Mouse (Mus musculus) midbrain, embryonic 11.5 days (tissue): ENCODE measurements at regions not wholly inside any gene's neighbourhood (a gene's known extent, or its start where the extent isn't known, plus 50 kb on each side); places are given as distances from the start of the nearest gene placed in this dataset.

Source experiments
- ATAC-seq: fragments of 200-750 bp; cut with Nextera tagmentation; 2 replicates; pipeline ENCODE4 v1.8.0; 2017; ENCODE audit warnings: moderate TSS enrichment, moderate library complexity; ENCODE audit not compliant: low FRiP score
- DNase-seq: peaks from one replicate; pipeline ENCODE4 v3.0.0; 2015; ENCODE audit warnings: low spot score; ENCODE audit errors: missing footprints
- H3K27ac ChIP-seq: fragments of 300-500 bp; sonication (generic); 2 replicates; pipeline ENCODE4 v1.5.1; 2014; ENCODE audit warnings: low read depth, low read length
- H3K27me3 ChIP-seq: fragments of 300-500 bp; sonication (generic); 2 replicates; pipeline ENCODE4 v1.6.1; 2014; ENCODE audit warnings: mild to moderate bottlenecking, low read length, moderate library complexity, mixed read lengths; ENCODE audit not compliant: control insufficient read depth, insufficient read depth
- H3K36me3 ChIP-seq: fragments of 300-500 bp; sonication (generic); 2 replicates; pipeline ENCODE4 v1.6.1; 2014; ENCODE audit warnings: mild to moderate bottlenecking, low read length, moderate library complexity, mixed read lengths; ENCODE audit not compliant: control insufficient read depth, insufficient read depth
- H3K4me1 ChIP-seq: fragments of 300-500 bp; sonication (generic); 2 replicates; pipeline ENCODE4 v1.6.1; 2014; ENCODE audit warnings: low read length; ENCODE audit not compliant: control insufficient read depth, insufficient read depth
- H3K4me2 ChIP-seq: fragments of 300-500 bp; sonication (generic); 2 replicates; pipeline ENCODE4 v1.6.1; 2014; ENCODE audit warnings: mild to moderate bottlenecking, moderate library complexity
- H3K4me3 ChIP-seq: fragments of 300-500 bp; sonication (generic); 2 replicates; pipeline ENCODE4 v1.5.1; 2014; ENCODE audit warnings: low read depth, low read length
- H3K9ac ChIP-seq: fragments of 300-500 bp; sonication (generic); 2 replicates; pipeline ENCODE4 v1.6.1; 2014; ENCODE audit warnings: low read length
- H3K9me3 ChIP-seq: fragments of 300-500 bp; sonication (generic); 2 replicates; pipeline ENCODE4 v1.6.1; 2016; ENCODE audit warnings: low read length; ENCODE audit not compliant: control insufficient read depth
- WGBS: fragments of 180-500 bp; shearing (Covaris S2); extraction: QIAGEN DNeasy Blood & Tissue Kit; methylation state at CpG from one replicate; pipeline ENCODE4 v1.1.7; 2014; 5-methylcytosine and 5-hydroxymethylcytosine counted together

DNA sequence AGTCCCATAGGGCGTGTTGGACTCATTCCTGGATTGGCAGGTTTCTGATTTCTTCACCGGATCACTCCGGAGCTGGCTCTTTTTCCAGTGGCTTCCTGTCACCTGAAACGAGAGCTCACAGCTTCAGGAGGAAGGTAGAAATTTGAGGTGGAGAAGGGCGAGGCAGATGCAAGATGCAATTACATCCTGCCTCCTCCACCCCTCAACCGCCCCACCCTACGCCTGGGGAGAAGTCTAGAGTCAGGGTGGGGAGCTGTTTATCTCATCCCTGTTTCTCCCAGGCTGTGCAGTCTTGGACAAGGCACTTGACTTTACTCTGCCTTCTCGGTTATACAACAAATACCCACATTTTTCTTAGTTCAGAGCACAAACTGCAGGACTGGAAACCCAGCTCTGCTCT, 302.8 kb upstream of the Klf3 start:
- WGBS, result 88% methylated on average over 8 of the region's 8 CpGs
- peaks cover 9% of the 10 kb centered on the region; the same call in 1 of the 2 replicates for H3K4me1 ChIP-seq
- H3K9me3 ChIP-seq, result no peaks in the 10 kb centered on the region
- no peaks in the 10 kb centered on the region for H3K36me3 ChIP-seq
- H3K9ac ChIP-seq, result no peak overlapping the region
- no peak overlapping the region for H3K4me2 ChIP-seq
- H3K4me3 ChIP-seq, result no peak overlapping the region
- H3K27me3 ChIP-seq, result no peaks in the 10 kb centered on the region
- no peak for DNase-seq
- no peak for ATAC-seq
- H3K27ac ChIP-seq, result no peak overlapping the region

DNA sequence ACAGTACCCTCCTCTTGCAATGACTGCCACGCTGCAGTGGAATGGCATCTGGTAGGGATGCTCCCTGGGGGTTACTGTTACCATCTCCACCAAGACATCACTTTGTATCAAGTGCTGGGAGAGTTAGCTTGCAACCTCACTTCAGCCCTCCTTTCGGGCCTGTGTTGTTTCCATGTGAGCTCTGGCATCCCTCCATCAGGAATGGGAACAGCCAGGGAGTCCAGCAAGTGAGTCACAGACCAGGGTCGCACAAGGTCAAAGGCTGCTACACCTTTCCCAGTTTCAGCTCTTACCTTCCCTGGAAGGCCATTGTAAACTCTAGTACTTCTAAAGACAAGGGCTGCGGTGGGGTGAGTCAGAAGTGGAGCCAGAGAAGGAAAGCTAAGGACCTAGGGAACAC, 302.3 kb upstream of the Klf3 start:
- Histone ChIP-seq H3K4me1 (peaks cover 12% of the 10 kb centered on the region; the same call in 1 of the 2 replicates), H3K36me3 (no peaks in the 10 kb centered on the region), H3K4me3 (no peak overlapping the region), H3K9ac (no peak overlapping the region), H3K27ac (no peak overlapping the region), H3K9me3 (no peaks in the 10 kb centered on the region), H3K27me3 (no peaks in the 10 kb centered on the region), H3K4me2 (no peak overlapping the region)
- 90% methylated on average over 4 of the region's 4 CpGs for WGBS
- no peak for DNase-seq
- ATAC-seq, result no peak

DNA sequence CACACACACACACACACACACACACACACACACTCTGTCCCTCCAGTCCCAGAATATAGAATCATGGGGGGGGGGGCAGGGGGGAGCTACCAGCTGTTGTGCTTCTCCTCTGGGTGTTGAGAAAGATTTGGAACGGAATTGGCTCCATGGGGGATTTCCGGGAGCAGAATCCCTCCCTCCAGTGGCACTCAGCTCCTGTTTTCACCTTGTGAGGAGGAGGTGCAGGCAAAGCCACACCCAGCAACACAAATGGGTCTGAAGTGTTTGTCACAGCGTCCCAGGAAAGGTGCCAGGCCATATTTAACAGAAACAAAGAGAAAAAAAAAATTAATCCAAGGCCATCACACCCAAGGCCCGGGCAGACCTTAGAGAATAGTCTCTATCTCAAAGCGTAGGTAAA, 301.4 kb upstream of the Klf3 start:
- 81% methylated on average over 5 of the region's 5 CpGs for WGBS
- H3K9me3 ChIP-seq, result no peaks in the 10 kb centered on the region
- H3K27me3 ChIP-seq, result no peaks in the 10 kb centered on the region
- no peak overlapping the region for H3K4me3 ChIP-seq
- ATAC-seq, result no peak
- H3K4me2 ChIP-seq, result no peak overlapping the region
- no peak overlapping the region for H3K27ac ChIP-seq
- H3K4me1 ChIP-seq, result peaks cover 13% of the 10 kb centered on the region; the same call in 1 of the 2 replicates
- DNase-seq, result no peak
- H3K36me3 ChIP-seq, result no peaks in the 10 kb centered on the region
- no peak overlapping the region for H3K9ac ChIP-seq

DNA sequence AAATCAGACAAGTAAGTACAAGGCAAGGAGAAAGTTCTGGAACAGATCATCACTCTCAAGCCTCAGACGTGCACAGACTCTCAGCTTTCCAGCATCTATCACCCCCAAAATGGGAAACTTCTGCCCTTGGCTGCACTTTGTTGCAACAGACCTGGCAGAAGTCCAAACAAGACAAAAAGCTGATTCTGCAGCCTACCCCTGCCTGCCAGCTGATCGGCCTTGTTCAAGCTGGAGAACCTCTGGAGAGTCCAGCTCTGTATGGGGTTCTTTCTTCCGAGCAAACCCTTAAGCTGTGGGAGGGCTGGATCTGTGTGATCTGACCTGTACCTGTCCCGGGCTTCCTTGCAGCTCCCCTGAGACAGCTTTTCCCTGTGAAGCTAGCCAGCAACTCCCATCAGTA, 299.7 kb upstream of the Klf3 start:
- H3K9me3 ChIP-seq, result no peaks in the 10 kb centered on the region
- WGBS, result 60% methylated on average over 4 of the region's 4 CpGs
- ATAC-seq (no peak), DNase-seq (no peak)
- no peak overlapping the region for H3K4me3 ChIP-seq
- no peak overlapping the region for H3K9ac ChIP-seq
- H3K36me3 ChIP-seq, result no peaks in the 10 kb centered on the region
- peaks cover 13% of the 10 kb centered on the region; the same call in 1 of the 2 replicates for H3K4me1 ChIP-seq
- H3K27ac ChIP-seq, result no peak overlapping the region
- H3K4me2 ChIP-seq, result no peak overlapping the region
- no peaks in the 10 kb centered on the region for H3K27me3 ChIP-seq

DNA sequence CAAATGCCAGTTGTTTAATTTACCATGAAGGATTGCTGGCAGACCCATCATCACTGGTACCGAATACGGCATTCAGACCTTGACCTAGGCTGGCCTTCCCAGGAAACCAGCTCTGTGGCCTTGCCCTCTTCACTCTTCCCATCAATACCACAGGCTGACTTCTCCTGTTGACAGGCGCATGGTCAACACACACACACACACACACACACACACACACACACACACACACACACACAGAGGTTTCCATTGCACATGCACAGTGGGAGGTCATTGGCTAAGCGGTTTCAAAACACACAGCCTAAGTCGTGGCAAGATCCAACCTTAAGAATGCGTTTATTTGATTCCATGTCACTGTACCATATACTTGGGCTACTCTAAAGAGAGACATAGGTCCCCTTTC, 298.7 kb upstream of the Klf3 start:
- peak; percentile 23; the same call in 1 of the 2 replicates for ATAC-seq
- H3K27ac ChIP-seq, result no peak overlapping the region

DNA sequence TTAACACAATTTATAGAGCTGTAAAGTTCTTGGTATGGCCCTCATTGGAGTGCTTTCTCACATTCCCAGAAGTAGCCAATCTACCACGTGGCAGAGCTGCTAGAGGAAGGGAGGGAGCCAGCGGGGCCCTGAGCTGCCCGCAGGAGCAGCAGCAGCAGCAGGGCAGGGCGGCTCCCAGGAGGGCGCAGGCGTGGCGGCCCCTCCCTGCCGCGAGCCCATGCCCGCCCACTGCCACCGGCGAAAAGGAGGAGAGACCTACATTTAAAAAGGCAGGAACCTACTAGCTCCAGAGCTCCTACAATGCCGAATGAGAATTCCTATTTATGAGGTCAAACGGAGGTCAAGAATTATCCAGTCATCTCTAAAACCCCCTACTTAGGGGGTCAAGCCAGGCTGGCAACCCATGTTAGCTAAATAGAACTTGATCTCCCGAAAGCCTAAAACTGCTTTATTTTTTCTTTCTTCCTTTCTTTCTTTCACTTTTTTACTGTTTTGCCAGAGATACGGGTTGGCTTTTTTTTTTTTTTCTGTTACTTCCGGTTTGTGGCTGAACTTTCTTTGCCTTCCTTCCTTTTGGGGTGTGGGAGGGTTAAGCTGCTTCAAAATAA, 297.9 kb upstream of the Klf3 start:
- Histone ChIP-seq H3K9me3 (no peaks in the 10 kb centered on the region), H3K27me3 (no peaks in the 10 kb centered on the region), H3K27ac (peak overlapping the region; percentile 48), H3K4me3 (peak overlapping the region; percentile 23; the same call in 1 of the 2 replicates), H3K4me1 (peaks cover 13% of the 10 kb centered on the region; the same call in 1 of the 2 replicates), H3K4me2 (peak overlapping the region; percentile 56), H3K36me3 (no peaks in the 10 kb centered on the region), H3K9ac (peak overlapping the region; percentile 53)
- under 1% methylated on average over 16 of the region's 17 CpGs for WGBS
- DNase-seq (peak; percentile 94), ATAC-seq (peak; percentile 83)

More for the DNA sequence above, 298.7 kb upstream of the Klf3 start:
- H3K4me3 ChIP-seq, result no peak overlapping the region
- DNase-seq, result no peak
- no peaks in the 10 kb centered on the region for H3K36me3 ChIP-seq
- 38% methylated on average over 6 of the region's 6 CpGs for WGBS
- H3K27me3 ChIP-seq, result no peaks in the 10 kb centered on the region
- peaks cover 13% of the 10 kb centered on the region; the same call in 1 of the 2 replicates for H3K4me1 ChIP-seq
- H3K4me2 ChIP-seq, result no peak overlapping the region
- H3K9me3 ChIP-seq, result no peaks in the 10 kb centered on the region
- H3K9ac ChIP-seq, result no peak overlapping the region

DNA sequence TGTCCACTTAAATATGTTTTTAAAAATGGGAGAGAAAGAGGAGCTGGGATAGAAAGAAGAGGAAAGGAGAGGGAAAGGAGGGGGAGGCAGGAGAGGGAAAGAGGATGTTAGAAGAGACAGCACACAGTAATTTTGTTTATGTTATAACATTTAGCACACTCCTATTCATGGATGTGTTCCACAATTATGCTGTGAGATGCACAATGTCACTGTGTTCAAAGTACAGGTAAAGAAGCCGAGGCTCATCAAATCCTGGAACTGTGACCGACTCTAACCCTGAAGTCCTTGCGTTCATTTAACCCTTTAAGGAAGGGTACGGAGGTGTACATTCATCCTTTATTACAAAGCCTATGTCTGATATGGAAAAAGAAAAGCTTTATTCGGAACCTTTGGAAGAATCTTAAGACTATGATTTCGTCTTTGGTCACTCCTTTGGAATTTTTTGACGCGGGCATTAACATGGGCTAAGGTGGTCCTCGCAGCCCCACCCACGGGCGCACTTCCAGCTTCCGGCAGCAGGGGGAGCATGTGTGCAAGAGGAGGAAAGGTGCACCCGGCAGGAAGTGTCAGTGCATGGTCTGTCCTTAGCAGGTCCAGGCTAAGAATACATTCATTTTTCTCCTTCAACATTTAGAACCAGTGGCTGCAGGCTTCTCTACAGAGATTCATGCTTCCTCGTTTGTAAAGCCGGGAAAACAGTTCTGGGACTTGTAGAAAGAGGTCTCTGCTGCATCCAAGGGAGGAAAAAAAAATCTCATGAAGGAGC, 297.2 kb upstream of the Klf3 start:
- Histone ChIP-seq H3K4me2 (peak overlapping the region; percentile 56), H3K4me3 (peak overlapping the region; percentile 23; the same call in 1 of the 2 replicates), H3K27ac (0 out of 2 replicates have a peak overlapping the region, but pooled peaks have one; percentile 48), H3K4me1 (peaks cover 13% of the 10 kb centered on the region; the same call in 1 of the 2 replicates), H3K27me3 (no peaks in the 10 kb centered on the region), H3K9ac (peak overlapping the region; percentile 6; the same call in 1 of the 2 replicates), H3K9me3 (no peaks in the 10 kb centered on the region), H3K36me3 (no peaks in the 10 kb centered on the region)
- ATAC-seq (peak; percentile 73), DNase-seq (peak; percentile 100)
- WGBS, result 3% methylated on average over 15 of the region's 15 CpGs

DNA sequence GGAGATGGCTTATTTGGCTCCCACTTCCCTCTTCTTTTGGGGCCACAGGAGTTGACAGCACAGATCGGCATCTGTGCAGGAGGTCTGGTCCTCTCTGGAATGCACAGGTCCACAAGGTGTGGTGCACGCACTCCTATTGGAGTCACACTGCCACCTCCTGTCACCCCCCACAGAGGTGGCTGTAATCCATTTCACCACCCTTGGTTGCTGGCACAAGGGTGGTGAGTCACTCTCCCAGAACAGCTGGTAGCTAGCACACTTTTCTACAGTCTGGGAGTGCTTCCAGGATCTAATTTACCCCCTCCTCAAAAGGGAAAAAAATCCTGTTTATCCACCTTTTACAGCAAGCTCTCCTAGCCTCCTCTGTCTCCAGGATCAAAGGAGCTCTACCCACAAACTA, 294.6 kb upstream of the Klf3 start:
- WGBS, result 83% methylated on average over 2 of the region's 2 CpGs
- Histone ChIP-seq H3K4me3 (no peak overlapping the region), H3K4me2 (no peak overlapping the region), H3K36me3 (no peaks in the 10 kb centered on the region), H3K9me3 (no peaks in the 10 kb centered on the region), H3K27ac (no peak overlapping the region), H3K4me1 (peaks cover 13% of the 10 kb centered on the region; the same call in 1 of the 2 replicates), H3K27me3 (no peaks in the 10 kb centered on the region), H3K9ac (no peak overlapping the region)
- DNase-seq (no peak), ATAC-seq (no peak)
